Mouse (Mus musculus) common myeloid progenitor, adult 5-6 weeks (primary cell): ENCODE results near the gene Pogz. TPM values are rescaled to one million over a fixed set of nuclear protein-coding genes. Genes with fewer than 3 reads are reported as not detected.
"Not testable (repeated sequence)": the region's sequence is repeated elsewhere in the genome, so short reads cannot be mapped to it uniquely, and the experiment has no call there.

Experiments used
- ATAC-seq: replicated peaks from 2 replicates; pipeline ENCODE4 v1.8.0; 2016; ENCODE audit warnings: low read depth, mild to moderate bottlenecking, moderate TSS enrichment, inconsistent platforms; ENCODE audit not compliant: poor library complexity, severe bottlenecking
- total RNA-seq: library from RNA; stranded (forward); fragments of 200-1000, 187-1606 nt; gene quantifications from 2 replicates; pipeline ENCODE4 v1.2.3, GENCODE M21; 2017

Gene Pogz
- total RNA-seq, 1 experiment from 2014 or later, result 24.3 TPM

DNA sequence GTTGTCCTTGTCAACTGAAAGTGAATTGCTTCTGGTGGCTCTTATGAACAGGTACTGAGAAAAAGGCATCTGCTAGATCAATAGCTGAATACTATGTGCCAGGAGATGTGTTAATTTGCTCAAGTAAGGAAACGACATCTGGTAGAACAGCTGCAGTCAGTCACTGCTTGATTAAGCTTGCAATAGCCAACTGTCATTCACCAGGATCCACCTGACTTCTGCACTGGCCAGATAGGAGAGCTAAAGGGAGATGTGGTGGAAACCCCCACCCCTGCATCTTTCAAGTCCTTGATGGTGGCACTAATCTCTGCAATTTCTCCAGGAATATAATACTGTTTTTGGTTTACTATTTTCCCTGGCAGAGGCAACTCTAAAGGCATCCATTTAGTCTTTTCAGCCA lies 69.1 kb downstream of the Pogz start:
- peak; percentile 55; the same call in 1 of the 2 replicates for ATAC-seq

DNA sequence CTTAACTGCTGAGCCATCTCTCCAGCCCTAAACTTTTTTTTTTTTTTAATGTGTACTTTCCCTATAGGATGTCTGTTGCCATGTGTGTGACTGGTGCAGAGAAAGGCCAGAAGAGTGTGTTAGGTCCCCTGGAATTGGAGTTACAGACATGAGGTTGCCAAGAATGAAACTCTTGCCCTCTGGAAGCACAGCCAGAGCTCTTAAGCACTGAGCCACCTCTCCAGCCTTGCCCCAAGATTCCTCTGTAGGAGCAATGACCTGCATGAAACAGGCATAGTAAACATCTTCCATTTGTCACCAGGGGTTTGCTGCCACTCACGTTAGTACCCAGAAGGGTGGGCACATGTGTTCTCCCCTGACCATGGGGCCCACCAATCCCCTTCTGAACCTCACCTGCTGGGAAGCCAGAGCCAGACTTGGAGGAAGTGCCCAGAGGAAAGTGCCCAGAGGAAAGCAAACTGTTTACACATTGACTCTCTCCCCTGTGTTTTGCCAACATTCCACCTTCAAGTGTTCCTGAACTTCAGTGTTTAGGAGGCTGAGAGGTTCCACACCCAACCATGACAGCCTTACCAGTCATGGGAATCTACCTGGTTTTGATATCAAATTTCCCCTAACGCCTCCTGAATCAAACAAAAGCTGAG lies 73.8 kb downstream of the Pogz start:
- ATAC-seq, result no peak

DNA sequence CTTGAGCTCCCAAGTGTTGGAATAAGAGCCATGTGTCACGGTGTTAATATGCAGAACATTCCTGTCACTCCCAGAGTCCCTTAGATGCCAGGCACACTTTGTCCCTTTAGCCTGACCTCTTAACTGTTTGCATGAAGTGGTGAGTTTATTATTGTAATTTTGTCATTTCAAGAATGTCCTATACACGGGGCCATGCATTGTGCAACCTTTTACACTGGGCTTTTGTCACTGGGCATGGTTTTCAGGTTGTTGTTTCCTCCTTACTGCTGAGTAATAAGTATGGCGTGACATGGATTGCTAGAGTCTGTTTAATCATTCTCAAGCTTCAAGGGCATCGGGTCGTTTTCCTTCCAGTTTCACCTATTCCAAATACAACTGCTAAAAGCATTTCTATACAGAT lies 76.4 kb downstream of the Pogz start:
- ATAC-seq, result no peak

DNA sequence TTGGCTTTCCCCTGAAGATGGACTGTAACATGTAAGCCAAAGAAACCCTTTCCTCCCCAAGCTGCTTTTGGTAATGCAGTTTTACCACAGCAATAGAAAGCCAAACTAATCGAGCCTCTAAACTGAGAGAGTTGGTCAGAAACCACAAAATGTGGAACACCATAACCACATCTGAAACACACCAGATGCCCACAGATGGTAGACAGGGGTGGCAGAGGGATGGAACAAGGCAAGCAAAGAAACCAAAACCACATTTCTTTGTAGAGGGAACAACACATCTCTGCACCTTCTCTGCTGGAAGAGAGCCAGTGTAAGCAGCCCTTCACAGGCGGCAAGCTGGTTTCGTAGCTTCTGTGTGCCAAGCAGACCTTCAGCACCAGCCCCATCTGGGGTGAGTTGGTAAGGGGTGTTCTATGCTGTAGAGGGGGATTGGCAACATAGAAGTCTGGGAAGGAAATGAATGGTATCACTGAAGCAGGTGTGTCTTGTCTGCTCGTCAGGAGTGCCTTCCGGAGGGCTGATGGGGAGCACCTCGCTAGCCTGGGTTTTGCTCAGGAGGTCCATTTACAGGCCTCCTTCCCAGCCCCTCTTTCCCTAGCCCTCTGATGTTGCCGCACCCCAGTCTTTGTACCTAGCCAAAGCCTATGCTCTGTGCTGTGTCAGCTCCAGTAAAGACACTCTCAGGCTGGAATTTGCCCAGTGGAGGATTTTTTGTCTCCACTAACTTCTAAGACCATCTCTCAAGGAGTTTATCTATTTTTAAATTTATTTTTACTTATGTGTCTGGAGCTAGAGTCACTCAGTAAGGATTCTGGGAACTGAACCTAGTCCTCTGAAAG lies 78.8 kb downstream of the Pogz start:
- peak; percentile 94 for ATAC-seq

DNA sequence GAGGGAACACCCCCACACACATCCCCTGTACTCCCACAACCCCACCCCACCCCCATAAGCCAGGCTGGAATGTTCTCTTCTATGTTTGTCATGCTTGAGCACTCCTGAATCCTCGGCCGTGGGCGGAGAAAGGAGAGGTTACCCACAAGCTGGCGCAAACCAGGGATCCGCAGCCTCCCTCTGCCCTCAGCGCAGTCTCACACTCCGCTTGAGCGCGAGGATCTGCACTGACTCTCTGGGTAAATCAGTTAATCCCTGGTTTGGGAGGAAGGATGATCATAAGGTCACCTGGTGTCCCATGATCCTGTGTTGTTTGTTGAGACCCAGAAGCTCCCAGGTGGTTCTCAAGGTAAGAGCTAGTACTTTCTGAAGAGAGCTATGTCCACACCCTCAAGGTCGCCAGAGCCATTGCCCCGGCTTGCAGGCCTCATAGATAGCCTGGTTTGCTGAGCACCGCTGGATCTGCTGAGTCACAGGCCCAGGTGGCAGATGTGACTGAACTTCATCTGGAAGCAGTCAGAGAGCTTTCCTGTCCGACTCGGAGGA lies 80.5 kb downstream of the Pogz start:
- peak; percentile 35; the same call in 1 of the 2 replicates for ATAC-seq

DNA sequence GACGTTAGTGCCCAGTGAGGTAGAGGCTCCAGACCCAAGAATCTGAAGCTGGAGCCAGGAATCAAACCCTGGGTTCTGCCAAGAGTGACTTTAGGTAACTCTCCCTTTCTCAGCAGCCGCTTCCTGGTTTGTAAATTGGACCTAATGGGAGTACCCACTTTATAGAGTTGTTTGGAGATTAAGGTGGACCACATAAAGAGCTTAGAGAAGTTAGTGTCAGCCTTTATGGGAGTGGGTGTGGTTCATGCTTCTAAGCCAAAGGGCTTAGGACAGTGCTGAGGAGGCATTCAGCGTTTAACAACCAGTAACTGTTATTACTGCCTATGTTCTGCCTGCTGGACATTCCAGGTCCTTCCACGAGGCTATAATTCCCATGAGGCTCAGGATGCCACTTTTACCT lies 81.5 kb downstream of the Pogz start:
- no peak for ATAC-seq

DNA sequence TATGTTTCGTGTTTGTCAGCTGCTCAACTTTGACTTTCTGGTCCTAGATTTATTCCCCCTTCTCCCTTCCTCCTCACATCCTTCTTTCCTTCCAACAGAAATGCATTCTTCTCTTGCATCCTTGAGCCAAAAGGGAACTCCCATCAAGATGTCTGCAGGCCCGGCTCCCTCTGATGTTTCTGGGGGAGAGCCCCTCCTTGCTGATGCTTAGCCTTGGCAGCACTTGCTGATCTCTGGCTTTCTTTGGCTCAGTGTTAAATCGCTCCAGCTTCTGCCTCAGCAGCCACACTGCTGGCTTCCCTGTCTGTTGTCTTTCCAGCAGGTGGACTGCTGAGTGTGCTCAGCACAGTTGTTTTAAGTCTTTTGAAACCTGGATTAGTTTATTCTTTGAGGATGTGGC lies 83.7 kb downstream of the Pogz start:
- no peak for ATAC-seq

DNA sequence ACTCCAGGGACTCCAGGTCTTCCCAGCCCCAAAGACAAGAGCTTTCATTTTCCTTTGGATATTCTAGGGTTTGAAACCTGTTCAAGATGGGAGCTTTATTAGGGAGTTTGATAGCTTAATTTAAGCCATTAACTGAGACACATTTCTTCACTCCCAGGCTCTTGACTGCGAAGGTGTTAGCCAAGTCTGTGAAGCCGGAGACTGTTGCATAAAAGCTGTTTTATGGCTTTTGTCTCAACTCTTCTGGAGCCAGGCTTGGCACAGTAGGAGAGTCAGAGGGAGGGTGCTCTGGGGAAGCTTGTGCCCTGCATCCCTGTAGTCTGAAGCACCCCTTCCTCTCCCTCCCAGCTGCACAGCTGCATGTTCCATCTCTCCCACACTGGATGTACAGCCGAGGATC lies 85.0 kb downstream of the Pogz start:
- no peak for ATAC-seq

DNA sequence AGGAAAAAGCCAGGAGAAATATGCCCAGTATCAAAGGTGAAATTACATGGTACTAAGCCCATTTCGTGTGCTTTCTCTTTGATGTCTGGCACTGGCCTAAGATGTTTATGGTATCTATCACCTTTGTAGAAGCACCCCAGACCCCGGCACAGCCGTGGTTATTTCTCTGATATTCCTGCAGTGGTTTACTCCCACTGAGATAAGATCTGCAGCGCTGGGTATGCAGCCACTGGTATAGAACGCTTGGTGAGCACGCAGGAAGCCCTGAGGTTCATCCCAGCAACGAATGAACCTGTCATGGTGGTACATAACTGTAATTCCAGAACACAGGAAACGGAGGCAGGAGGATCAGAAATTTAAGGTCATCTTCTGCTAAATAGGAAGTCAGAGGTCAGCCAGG lies 87.3 kb downstream of the Pogz start:
- ATAC-seq, result no peak

DNA sequence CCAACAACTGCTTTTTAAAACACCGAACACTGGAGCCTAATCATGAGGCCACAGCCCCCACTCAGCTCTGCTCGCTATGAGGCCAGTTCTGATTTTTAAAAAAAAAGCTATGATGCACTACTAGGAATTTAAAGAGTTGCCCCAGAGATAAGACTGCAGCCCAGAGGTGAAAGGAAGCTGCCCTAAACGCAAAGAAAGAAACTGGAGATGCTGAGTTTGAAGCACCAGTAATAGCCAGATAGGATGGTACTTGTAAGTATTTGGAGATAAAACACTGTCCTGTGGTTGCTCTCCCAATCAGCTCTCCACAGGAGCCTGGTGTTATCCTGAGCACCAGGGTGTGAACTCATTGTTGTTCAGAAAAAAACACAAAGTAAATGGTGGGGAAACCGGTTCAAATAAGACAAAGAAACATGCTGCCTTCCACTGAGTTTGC lies 89.0 kb downstream of the Pogz start:
- ATAC-seq, result peak; percentile 89

DNA sequence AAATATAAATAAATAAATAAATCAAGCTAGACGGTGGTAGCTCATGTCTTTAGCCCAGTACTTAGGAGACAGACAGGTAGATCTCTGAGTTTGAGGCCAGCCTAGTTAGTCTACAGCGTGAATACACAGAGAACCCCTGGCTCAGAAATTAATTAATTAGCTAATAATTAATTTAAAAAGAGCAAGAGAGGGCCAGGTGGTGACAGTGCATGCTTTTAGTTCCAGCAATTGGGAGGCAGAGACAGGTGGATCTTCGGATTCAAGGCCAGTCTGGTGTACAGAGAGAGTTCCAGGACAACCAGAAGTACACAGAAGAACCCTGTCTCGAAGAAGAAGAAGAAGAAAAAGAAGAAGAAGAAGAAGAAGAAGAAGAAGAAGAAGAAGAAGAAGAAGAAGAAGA lies 91.6 kb downstream of the Pogz start:
- ATAC-seq, result not testable (repeated sequence)

DNA sequence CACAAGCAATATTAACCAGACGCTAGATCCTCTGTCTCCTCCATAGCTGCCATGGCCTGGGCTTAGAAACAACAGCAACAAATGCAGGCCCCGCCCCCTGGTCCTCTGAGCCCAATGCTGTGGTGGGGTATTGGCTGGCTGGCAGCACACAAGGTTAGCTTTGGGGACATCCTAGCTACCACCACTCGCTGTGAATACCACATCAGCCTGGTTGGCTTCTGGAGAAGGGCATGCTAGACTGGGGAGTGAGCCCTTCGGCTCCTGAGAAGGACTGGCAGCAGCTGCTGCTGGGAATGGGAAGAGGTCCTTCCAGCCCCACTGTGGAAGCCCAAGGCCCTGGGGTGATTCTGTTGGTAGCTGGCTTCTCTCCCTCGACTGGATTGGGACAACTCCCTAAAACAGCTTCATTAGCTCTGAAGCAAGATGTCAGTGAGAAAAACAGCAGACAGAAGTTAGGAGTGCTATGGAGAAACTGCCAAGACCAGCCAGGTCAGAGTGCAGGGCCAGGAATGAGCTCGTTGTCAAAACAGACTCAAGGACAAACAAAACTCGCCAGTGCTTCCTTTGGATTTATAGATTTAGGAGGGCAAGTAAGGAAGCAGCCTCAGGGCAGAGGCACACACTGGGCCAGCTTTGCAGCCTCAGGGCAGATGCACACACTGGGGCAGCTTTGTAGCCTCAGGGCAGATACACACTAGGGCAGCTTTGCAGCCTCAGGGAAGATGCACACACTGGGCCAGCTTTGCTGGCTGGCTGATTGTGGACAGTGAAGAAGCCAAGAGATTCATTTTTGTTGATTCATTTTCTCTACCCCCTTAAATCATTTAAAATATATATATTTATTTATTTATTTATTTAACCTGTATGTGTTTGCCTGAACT lies 93.3 kb downstream of the Pogz start:
- not testable (repeated sequence) for ATAC-seq

DNA sequence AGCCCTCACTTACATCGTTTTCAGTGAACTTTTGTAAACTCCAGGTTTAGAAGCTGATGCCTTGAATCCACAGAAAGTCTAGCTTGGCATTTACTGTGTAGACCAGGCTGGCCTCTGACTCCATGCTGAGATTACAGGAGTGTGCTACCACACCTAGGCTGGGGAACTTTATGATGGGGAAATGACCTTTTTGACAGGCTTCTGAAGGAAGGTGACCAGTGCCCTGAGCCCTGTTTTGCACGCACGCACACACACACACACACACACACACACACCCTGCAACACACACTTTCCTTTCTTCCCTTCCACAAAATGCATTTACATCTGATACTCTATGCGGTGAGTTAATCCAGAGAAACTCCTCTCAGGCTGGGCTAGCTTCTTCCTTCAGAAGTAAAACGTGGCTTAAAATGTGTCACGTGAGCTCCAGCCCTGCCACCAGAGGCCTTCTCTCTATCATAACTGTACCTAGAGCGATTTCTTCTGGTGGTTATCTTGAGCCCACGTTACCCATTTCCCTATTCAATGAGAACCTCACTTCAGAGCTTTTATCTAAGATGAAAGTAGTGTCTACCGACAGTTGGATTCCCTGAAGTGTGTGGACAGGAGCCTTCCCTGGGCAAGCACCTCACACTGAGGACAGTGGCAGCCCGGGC lies 94.2 kb downstream of the Pogz start:
- ATAC-seq, result 0 out of 2 replicates have a peak, but pooled peaks have one; percentile 9

Other genes with a start within 250 kb of the Pogz start
- not detected in 2 replicates for gene Gm10972, start 194.5 kb upstream of the Pogz start, total RNA-seq
- gene Tuft1, start 178.7 kb upstream of the Pogz start, total RNA-seq, result 5.6 and 5.7 TPM in 2 replicates
- gene Selenbp2, start 144.0 kb upstream of the Pogz start, total RNA-seq, result 0.05 TPM in 1 of 2 replicates, not detected in the other
- not detected in 2 replicates for gene Cgn, start 51.1 kb upstream of the Pogz start, total RNA-seq
- gene Psmb4, start 49.4 kb downstream of the Pogz start, total RNA-seq, result 192 and 193 TPM in 2 replicates
- 41.5 and 57.4 TPM in 2 replicates for gene Selenbp1, start 95.5 kb downstream of the Pogz start, total RNA-seq
- 24.3 and 27.3 TPM in 2 replicates for gene Rfx5, start 116.5 kb downstream of the Pogz start, total RNA-seq
- 11.6 and 43.0 TPM in 2 replicates for gene Pi4kb, start 137.2 kb downstream of the Pogz start, total RNA-seq
- 18.2 and 20.6 TPM in 2 replicates for gene Zfp687, start 177.9 kb downstream of the Pogz start, total RNA-seq
- gene Psmd4, start 205.0 kb downstream of the Pogz start, total RNA-seq, result 210 and 232 TPM in 2 replicates